Mouse (Mus musculus) midbrain, embryonic 12.5 days (tissue): ENCODE results near the gene Abo. TPM values are rescaled to one million over a fixed set of nuclear protein-coding genes. Genes with fewer than 3 reads are reported as not detected.
A peak's percentile ranks its signal among the peaks of the same experiment; 100 is the strongest.
"Not testable (repeated sequence)": the region's sequence is repeated elsewhere in the genome, so short reads cannot be mapped to it uniquely, and the experiment has no call there.

Source experiments
- ATAC-seq: fragments of 200-750 bp; cut with Nextera tagmentation; 2 replicates; pipeline ENCODE4 v1.8.0; 2017; ENCODE audit warnings: low read depth, moderate TSS enrichment, moderate library complexity; ENCODE audit not compliant: low FRiP score
- H3K27ac ChIP-seq: fragments of 300-500 bp; sonication (generic); replicated peaks from 2 replicates; pipeline ENCODE4 v1.5.1; 2016; ENCODE audit warnings: mild to moderate bottlenecking
- H3K27me3 ChIP-seq: fragments of 300-500 bp; sonication (generic); 2 replicates; pipeline ENCODE4 v1.6.1; 2016; ENCODE audit warnings: mild to moderate bottlenecking
- H3K36me3 ChIP-seq: fragments of 300-500 bp; sonication (generic); 2 replicates; pipeline ENCODE4 v1.6.1; 2016
- H3K4me1 ChIP-seq: fragments of 300-500 bp; sonication (generic); 2 replicates; pipeline ENCODE4 v1.6.1; 2016
- H3K4me2 ChIP-seq: fragments of 300-500 bp; sonication (generic); replicated peaks from 2 replicates; pipeline ENCODE4 v1.6.1; 2016; ENCODE audit warnings: mild to moderate bottlenecking, moderate library complexity
- H3K4me3 ChIP-seq: fragments of 300-500 bp; sonication (generic); 2 replicates; pipeline ENCODE4 v1.5.1; 2016; ENCODE audit warnings: mild to moderate bottlenecking
- H3K9ac ChIP-seq: fragments of 300-500 bp; sonication (generic); replicated peaks from 2 replicates; pipeline ENCODE4 v1.6.1; 2016; ENCODE audit warnings: mild to moderate bottlenecking, moderate library complexity
- H3K9me3 ChIP-seq: fragments of 300-500 bp; sonication (generic); 2 replicates; pipeline ENCODE4 v1.6.1; 2016; ENCODE audit warnings: mild to moderate bottlenecking
- WGBS: fragments of 180-500 bp; shearing (Covaris S2); methylation state at CpG from one replicate; pipeline ENCODE4 v1.1.7; 2016; 5-methylcytosine and 5-hydroxymethylcytosine counted together
- polyA plus RNA-seq: library from polyadenylated mRNA; unstranded; fragments of >200 nt; fragmentation: Nextera tagmentation; extraction: Ambion mirVana; gene quantifications from 2 replicates; pipeline ENCODE4 v1.2.1, GENCODE M21; 2016

Gene Abo
- polyA plus RNA-seq, 1 experiment from 2014 or later: not detected

DNA sequence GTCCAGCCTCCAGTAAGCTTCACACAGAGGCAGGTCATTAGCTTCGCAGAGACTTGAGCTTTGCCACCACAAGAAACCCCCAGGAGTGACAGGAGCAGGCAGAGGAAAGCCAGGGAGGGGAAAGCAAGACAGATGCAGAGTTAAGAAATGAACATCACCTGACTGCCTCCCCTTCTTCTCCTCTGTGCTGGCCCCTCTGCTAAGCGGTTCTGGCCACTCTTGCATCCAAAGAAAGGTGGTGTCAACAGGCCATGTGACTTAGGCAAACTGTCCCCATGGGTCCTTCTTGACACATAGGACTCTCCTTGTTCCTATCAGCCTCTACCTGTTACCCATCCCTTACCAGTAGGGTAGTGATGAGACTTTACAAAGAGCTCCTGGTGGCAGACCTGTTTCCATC is 41.2 kb upstream of the Abo start:
- H3K4me3 ChIP-seq: no peak overlapping the region
- H3K36me3 ChIP-seq: peaks cover 36% of the 10 kb centered on the region
- 0 out of 2 replicates have a peak overlapping the region, but pooled peaks have one; percentile 6 for H3K9ac ChIP-seq
- 83% methylated on average over 2 of the region's 2 CpGs for WGBS
- no peaks in the 10 kb centered on the region for H3K9me3 ChIP-seq
- no peak overlapping the region for H3K27ac ChIP-seq
- H3K4me1 ChIP-seq: peaks cover 48% of the 10 kb centered on the region
- H3K4me2 ChIP-seq: no peak overlapping the region
- no peak for ATAC-seq
- no peaks in the 10 kb centered on the region for H3K27me3 ChIP-seq

DNA sequence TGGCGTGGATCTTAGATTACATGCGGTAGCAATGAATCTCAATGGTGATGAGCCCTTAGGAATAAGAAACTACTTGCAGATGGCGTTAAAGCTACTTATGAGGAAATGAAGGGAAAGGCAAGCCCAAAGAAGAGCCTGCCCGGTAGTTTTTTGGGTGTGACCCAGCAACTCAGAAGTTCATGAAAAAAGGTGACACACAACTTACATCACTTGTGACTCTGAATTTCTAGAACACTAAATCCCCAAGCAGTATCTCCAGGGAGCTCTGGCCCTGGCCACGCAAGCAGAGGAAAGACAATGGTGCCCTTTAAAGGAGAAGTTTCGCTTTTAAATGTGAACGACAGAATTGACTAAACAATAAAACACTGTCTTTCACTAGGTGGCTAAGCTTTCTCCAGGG is 38.5 kb upstream of the Abo start:
- 10% methylated on average over 7 of the region's 7 CpGs for WGBS
- Histone ChIP-seq H3K9ac (peak overlapping the region; percentile 63), H3K9me3 (no peaks in the 10 kb centered on the region), H3K4me3 (peak overlapping the region; percentile 85), H3K27me3 (no peaks in the 10 kb centered on the region), H3K4me2 (peak overlapping the region; percentile 83), H3K36me3 (peaks cover 56% of the 10 kb centered on the region), H3K27ac (peak overlapping the region; percentile 84), H3K4me1 (peaks cover 34% of the 10 kb centered on the region)
- ATAC-seq: no peak

DNA sequence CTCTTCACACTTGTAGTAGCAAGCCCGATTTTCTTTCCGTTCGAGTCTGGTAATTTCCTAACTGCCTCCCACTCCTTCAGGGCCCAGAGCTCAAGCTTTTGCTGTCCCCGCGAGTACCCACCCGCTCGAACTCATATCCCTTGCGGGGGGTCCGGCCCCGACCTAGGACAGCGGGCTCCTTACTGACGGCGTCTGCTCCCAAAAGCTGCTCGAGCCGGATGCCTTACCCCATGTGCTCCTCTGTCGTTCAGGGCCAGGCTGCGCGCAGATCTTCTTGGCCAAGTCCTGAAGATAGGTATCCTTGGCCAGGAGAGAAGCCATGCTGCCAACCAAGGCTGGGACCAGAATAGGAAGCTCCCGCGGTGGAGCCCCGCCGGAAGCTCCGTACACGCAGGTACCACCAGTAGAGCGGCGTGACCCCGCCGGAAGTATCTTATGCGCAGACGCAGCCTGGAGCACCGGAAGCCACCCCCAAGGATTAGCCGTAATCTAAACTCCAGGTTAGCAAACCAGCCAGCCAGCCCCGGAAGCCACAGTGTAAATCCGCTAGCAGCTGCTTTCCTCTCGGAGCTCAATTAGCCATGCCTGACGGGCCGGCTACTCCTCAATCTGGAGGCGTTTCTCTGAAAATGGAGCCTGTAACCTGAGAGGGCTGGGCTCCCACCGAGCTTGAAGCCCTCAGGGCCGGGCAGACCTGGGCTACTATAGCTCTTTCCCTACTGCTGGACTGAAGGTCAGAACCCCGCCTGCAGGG is 37.9 kb upstream of the Abo start, which contains the start of gene Surf6:
TSS of gene Surf6 (minus strand) at position 413 of the 754 bp plus-strand sequence.
- 0% methylated on average over 41 of the region's 41 CpGs for WGBS
- Histone ChIP-seq H3K9me3 (no peaks in the 10 kb centered on the region), H3K4me3 (peak within 1 kb of the TSS; percentile 85), H3K27me3 (no peaks in the 10 kb centered on the region), H3K9ac (peak within 1 kb of the TSS; percentile 82), H3K27ac (peak within 1 kb of the TSS; percentile 84), H3K36me3 (peaks cover 56% of the 10 kb centered on the region), H3K4me2 (peak within 1 kb of the TSS; percentile 83), H3K4me1 (peaks cover 27% of the 10 kb centered on the region)
- peak; percentile 94 for ATAC-seq

DNA sequence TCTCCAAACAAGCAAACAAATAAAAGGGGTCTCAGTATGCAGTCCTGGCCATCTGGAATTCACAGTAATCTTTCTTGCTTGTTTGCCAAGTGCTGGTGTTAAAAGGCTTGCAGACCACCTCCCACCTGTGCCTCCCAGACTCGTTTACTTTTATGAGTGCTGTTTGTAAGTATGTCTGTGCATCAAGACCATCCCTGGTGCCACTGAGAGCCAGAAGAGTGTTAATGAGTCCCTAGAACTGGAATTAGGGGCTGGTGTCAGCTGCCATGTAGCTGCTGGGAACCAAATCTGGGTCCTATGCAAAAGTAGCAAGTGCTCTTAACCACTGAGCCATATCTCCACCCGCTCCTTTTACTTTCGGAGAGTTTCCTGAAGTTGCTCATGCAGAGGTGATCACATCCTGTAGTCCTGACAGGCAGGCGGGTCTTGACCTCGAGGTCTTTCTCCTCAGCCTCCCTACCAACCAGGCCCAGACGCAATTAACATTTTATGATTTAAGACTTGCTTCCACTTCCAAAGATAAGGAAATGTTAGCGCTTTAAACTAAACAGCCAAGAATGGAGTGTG is 37.1 kb upstream of the Abo start:
- H3K4me2 ChIP-seq: peak overlapping the region; percentile 83
- peak overlapping the region; percentile 85 for H3K4me3 ChIP-seq
- H3K4me1 ChIP-seq: peaks cover 24% of the 10 kb centered on the region
- no peaks in the 10 kb centered on the region for H3K27me3 ChIP-seq
- H3K9me3 ChIP-seq: no peaks in the 10 kb centered on the region
- H3K36me3 ChIP-seq: peaks cover 58% of the 10 kb centered on the region
- no peak for ATAC-seq
- H3K27ac ChIP-seq: no peak overlapping the region
- peak overlapping the region; percentile 82 for H3K9ac ChIP-seq
- WGBS: 14% methylated on average over 7 of the region's 7 CpGs

DNA sequence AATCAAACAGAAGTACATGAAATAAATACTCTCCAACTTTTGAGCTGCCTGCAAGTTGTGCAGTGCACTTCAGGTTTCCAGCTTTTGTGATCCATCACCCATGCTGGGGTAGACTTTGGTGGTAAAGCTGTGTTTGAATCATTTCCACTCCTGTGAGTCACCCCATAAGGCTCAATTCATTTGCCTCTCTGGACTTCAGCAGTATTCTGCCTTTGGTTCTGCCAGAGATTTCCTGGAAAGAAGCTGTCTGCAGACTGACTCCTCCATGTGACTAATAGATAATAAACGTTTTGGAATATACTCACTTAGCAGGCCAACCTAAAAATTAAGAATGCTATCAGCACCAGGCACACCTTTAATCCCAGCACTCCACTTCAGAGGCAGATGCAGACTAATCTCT is 36.0 kb upstream of the Abo start:
- no peaks in the 10 kb centered on the region for H3K27me3 ChIP-seq
- peaks cover 58% of the 10 kb centered on the region for H3K36me3 ChIP-seq
- H3K4me2 ChIP-seq: no peak overlapping the region
- WGBS: 88% methylated on average over 1 of the region's 1 CpGs
- no peak overlapping the region for H3K27ac ChIP-seq
- peaks cover 24% of the 10 kb centered on the region for H3K4me1 ChIP-seq
- H3K9me3 ChIP-seq: no peaks in the 10 kb centered on the region
- 0 out of 2 replicates have a peak overlapping the region, but pooled peaks have one; percentile 17 for H3K9ac ChIP-seq
- no peak overlapping the region for H3K4me3 ChIP-seq
- ATAC-seq: no peak

DNA sequence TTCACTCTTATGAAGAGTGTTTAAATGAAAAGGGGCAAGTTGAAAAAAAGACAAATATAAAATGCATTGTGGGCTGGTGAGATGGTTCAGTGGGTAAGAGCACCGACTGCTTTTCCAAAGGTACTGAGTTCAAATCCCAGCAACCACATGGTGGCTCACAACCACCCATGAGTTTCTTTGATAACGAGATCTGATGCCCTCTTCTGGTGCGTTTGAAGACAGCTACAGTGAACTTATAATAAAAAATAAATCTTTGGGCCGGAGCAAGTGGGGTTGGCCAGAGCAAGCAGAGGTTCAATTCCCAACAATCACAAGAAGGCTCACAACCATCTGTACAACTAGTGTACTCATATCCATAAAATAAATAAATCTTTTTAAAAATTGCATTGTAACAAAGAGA is 31.1 kb upstream of the Abo start:
- 87% methylated on average over 4 of the region's 4 CpGs for WGBS
- no peak for ATAC-seq
- Histone ChIP-seq H3K4me2 (no peak overlapping the region), H3K27me3 (no peaks in the 10 kb centered on the region), H3K4me1 (peaks cover 2% of the 10 kb centered on the region; the same call in 1 of the 2 replicates), H3K4me3 (no peak overlapping the region), H3K9ac (no peak overlapping the region), H3K9me3 (no peaks in the 10 kb centered on the region), H3K36me3 (peaks cover 89% of the 10 kb centered on the region), H3K27ac (no peak overlapping the region)

DNA sequence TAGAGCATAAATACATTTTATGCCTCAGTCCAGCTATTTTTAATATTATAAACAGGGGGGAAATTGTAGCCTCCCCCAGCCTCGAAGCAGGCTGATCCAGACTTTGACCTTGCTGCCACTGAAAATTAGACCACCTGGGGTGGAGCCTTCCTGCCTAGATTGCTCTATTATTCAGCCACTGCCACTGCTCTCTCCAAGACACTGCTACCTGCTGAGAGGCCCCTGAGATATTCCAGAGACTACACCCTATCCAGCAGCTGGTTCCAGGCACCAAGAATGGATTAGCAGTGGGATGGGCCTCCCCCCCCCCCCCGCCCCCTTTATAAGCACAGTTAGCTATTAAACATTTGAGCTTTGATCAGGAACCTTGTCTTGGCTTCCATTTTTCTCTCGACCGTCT is 21.4 kb upstream of the Abo start:
- Histone ChIP-seq H3K36me3 (peaks cover 29% of the 10 kb centered on the region), H3K9me3 (peaks cover 10% of the 10 kb centered on the region)
- not testable (repeated sequence) for H3K4me3 ChIP-seq, H3K4me2 ChIP-seq, H3K9ac ChIP-seq, H3K4me1 ChIP-seq, ATAC-seq, H3K27me3 ChIP-seq, H3K27ac ChIP-seq
- WGBS: 52% methylated on average over 4 of the region's 4 CpGs

DNA sequence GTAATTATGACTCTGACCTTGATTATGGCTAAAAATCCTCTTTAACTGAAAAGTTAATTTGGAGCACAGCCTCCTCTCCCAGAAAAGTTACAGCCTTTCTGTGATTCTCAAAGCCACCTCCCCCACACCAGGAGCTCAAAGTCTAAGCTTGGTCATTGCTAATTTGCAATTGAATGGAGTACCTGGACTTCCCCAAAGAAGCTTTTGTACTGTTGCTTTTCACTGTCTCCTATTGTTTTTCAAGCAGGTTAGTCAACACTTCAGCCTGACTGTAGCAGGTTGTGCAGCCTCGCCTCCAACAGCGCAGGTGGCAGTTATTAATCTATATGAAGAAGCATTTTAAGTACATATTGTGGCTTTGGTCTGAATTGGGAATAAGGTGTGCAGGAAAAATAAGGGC is 20.8 kb upstream of the Abo start:
- Histone ChIP-seq H3K9me3 (peaks cover 10% of the 10 kb centered on the region), H3K36me3 (peaks cover 23% of the 10 kb centered on the region)
- not testable (repeated sequence) for H3K27me3 ChIP-seq, H3K4me3 ChIP-seq, ATAC-seq, H3K4me2 ChIP-seq, H3K9ac ChIP-seq, H3K4me1 ChIP-seq, H3K27ac ChIP-seq
- 69% methylated on average over 2 of the region's 2 CpGs for WGBS

DNA sequence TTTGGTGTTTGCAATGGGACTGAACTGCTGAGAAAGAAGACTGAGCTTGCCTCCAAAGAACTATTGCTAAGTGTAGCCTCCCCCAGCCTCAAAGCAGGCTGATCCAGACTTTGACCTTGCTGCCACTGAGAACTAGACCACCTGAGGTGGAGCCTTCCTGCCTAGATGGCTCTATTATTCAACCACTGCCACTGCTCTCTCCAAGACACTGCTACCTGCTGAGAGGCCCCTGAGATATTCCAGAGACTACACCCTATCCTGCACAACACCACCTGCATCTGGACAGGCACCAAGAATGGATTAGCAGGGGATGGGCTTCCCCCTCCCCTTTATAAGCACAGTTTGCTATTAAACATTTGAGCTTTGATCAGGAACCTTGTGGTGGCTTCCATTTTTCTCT is 13.8 kb upstream of the Abo start:
- Histone ChIP-seq H3K4me1 (no peaks in the 10 kb centered on the region), H3K36me3 (no peaks in the 10 kb centered on the region), H3K4me2 (no peak overlapping the region), H3K27ac (no peak overlapping the region), H3K27me3 (no peaks in the 10 kb centered on the region), H3K9me3 (no peaks in the 10 kb centered on the region; the same call in 1 of the 2 replicates), H3K4me3 (no peak overlapping the region), H3K9ac (no peak overlapping the region)
- no peak for ATAC-seq

DNA sequence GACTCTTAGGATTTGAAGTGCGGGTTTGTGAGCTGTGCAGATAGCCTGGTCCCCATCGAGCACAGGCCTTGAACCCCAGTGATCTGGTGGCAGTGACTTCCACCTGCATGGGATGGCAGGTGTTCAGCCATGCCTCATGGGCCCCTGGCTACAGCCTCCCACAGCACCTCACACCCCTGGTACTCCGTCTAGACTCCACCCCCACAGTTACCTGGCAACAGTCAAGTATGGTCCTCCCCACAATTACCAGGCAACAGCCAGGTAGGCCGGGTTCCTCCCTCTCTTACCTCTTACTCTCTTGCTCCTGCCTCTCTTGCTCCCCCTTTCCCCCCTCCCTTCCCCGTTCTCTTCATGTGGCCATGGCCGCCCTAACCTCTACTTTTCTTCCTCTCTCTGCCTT is 5.9 kb upstream of the Abo start:
- H3K4me3 ChIP-seq: no peak overlapping the region
- no peak overlapping the region for H3K9ac ChIP-seq
- no peaks in the 10 kb centered on the region for H3K9me3 ChIP-seq
- no peaks in the 10 kb centered on the region for H3K36me3 ChIP-seq
- no peak overlapping the region for H3K27ac ChIP-seq
- no peaks in the 10 kb centered on the region for H3K4me1 ChIP-seq
- ATAC-seq: no peak
- H3K27me3 ChIP-seq: peaks cover 3% of the 10 kb centered on the region; the same call in 1 of the 2 replicates
- 66% methylated on average over 6 of the region's 6 CpGs for WGBS
- no peak overlapping the region for H3K4me2 ChIP-seq

DNA sequence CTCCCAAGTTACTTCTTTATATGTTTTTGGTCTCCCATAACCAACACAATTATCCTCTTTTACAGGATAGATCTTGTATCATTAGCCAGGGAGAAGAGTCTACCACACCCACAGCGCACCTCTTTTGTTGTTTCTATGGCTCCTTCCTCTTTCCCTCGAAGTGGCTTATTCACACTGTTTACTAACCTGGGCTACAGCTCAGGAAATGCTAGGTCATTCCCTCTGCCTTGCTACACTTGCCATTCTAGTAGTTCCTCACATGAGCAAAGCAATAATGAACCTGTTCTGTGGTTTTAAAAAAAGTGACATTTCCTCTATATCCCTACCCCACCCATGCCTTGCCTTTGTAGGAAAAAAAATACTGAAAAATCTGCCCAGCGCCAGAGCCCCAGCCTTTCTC is 1.9 kb downstream of the Abo start:
- H3K36me3 ChIP-seq: no peaks in the 10 kb centered on the region
- no peak overlapping the region for H3K4me3 ChIP-seq
- no peak for ATAC-seq
- no peaks in the 10 kb centered on the region for H3K9me3 ChIP-seq
- no peaks in the 10 kb centered on the region for H3K27me3 ChIP-seq
- H3K9ac ChIP-seq: no peak overlapping the region
- H3K4me1 ChIP-seq: no peaks in the 10 kb centered on the region
- H3K4me2 ChIP-seq: no peak overlapping the region
- H3K27ac ChIP-seq: no peak overlapping the region
- WGBS: 80% methylated on average over 3 of the region's 3 CpGs

DNA sequence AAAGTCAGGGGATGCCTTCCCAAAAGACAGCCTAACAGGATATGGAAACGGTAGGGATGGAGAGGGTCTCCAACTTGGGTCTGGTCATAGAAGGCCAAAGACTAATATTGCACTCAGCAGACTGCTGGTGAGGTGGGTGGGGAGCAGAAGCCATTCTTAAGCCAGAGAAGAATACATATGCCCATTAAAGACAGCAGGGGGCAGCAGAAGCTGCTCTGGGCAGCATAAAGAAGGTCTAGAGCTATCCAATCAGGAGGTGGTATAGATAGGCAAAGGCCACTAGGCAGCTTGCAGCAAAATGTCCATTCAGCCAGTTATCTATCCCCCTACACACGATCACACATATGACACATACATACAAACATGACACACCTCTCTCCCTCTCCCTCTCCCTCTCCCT is 17.1 kb downstream of the Abo start:
- WGBS: 57% methylated on average over 2 of the region's 2 CpGs

More for the DNA sequence above, 17.1 kb downstream of the Abo start:
- Histone ChIP-seq H3K9ac (no peak overlapping the region), H3K4me1 (no peaks in the 10 kb centered on the region), H3K36me3 (no peaks in the 10 kb centered on the region), H3K4me3 (no peak overlapping the region), H3K27me3 (no peaks in the 10 kb centered on the region), H3K27ac (no peak overlapping the region), H3K9me3 (no peaks in the 10 kb centered on the region), H3K4me2 (no peak overlapping the region)
- ATAC-seq: no peak
